Mouse (Mus musculus) MEL (cell line): ENCODE measurements at regions not wholly inside any gene's neighbourhood (a gene's known extent, or its start where the extent isn't known, plus 50 kb on each side); places are given as distances from the start of the nearest gene placed in this dataset.

Experiments used
- DNase-seq: peaks from one replicate; pipeline ENCODE4 v3.0.0; 2011; ENCODE audit warnings: low read depth, low spot score
- H3K27ac ChIP-seq: 2 replicates; pipeline ENCODE4 v1.5.1; 2012; ENCODE audit warnings: low read depth, mild to moderate bottlenecking, control low read depth, low read length, moderate library complexity; ENCODE audit not compliant: control insufficient read depth
- H3K27me3 ChIP-seq, 2 experiments: fragments of 150-350 bp in 1 of 2; sonication (generic) in 1 of 2; 2 replicates each; pipeline ENCODE4 v1.6.1; 2012; ENCODE audit warnings: low read length in 2 of 2, mild to moderate bottlenecking in 2 of 2, improper control_type of control experiment in 1 of 2, moderate library complexity in 1 of 2; ENCODE audit not compliant: insufficient read depth in 2 of 2, control insufficient read depth in 1 of 2
- H3K36me3 ChIP-seq, 2 experiments: 2 replicates each; pipeline ENCODE4 v1.6.1; 2012 to 2014; ENCODE audit warnings: low read length in 2 of 2, improper control_type of control experiment in 1 of 2, inconsistent platforms in 1 of 2, mild to moderate bottlenecking in 1 of 2; ENCODE audit not compliant: insufficient read depth in 2 of 2, control insufficient read depth in 1 of 2
- H3K4me1 ChIP-seq, 2 experiments: fragments of 150-350 bp in 1 of 2; sonication (generic) in 1 of 2; 2 replicates each; pipeline ENCODE4 v1.6.1; 2012; ENCODE audit warnings: low read length in 2 of 2, improper control_type of control experiment in 1 of 2, mild to moderate bottlenecking in 1 of 2; ENCODE audit not compliant: insufficient read depth in 2 of 2, control insufficient read depth in 1 of 2
- H3K4me3 ChIP-seq, 2 experiments: fragments of 150-350 bp in 1 of 2; sonication (generic) in 1 of 2; 2 replicates each; pipeline ENCODE4 v1.5.1; 2012; ENCODE audit warnings: low read depth in 2 of 2, low read length in 2 of 2, mild to moderate bottlenecking in 2 of 2, moderate library complexity in 2 of 2, control low read depth in 1 of 2, improper control_type of control experiment in 1 of 2; ENCODE audit not compliant: control insufficient read depth in 1 of 2, insufficient read depth in 1 of 2
- H3K79me2 ChIP-seq: 2 replicates; pipeline ENCODE4 v1.6.1; 2012; ENCODE audit warnings: mild to moderate bottlenecking, low read length, moderate library complexity; ENCODE audit not compliant: control insufficient read depth, poor library complexity, insufficient read depth
- H3K9ac ChIP-seq: 2 replicates; pipeline ENCODE4 v1.6.1; 2012; ENCODE audit warnings: low read depth, mild to moderate bottlenecking, control low read depth, low read length, moderate library complexity; ENCODE audit not compliant: control insufficient read depth, poor library complexity, severe bottlenecking
- H3K9me3 ChIP-seq: fragments of 150-350 bp; sonication (generic); replicated peaks from 2 replicates; pipeline ENCODE4 v1.6.1; 2012; ENCODE audit warnings: mild to moderate bottlenecking, low read length, improper control_type of control experiment, moderate library complexity; ENCODE audit not compliant: insufficient read depth
- BHLHE40 ChIP-seq: IDR thresholded peaks from 2 replicates; pipeline ENCODE4 v1.6.1; 2012; ENCODE audit warnings: low read depth, mild to moderate bottlenecking, inconsistent platforms, low read length, improper control_type of control experiment, borderline replicate concordance
- CHD1 ChIP-seq: IDR thresholded peaks from 2 replicates; pipeline ENCODE4 v1.6.1; 2012; ENCODE audit warnings: low read depth, mild to moderate bottlenecking, inconsistent platforms, low read length, improper control_type of control experiment
- CHD2 ChIP-seq: IDR thresholded peaks from 2 replicates; pipeline ENCODE4 v1.6.1; 2011; ENCODE audit warnings: low read length, improper control_type of control experiment
- ELF1 ChIP-seq: IDR thresholded peaks from 2 replicates; pipeline ENCODE4 v1.6.1; 2014; ENCODE audit warnings: low read depth, mild to moderate bottlenecking, inconsistent platforms, low read length, improper control_type of control experiment, moderate library complexity
- ETS1 ChIP-seq: IDR thresholded peaks from 2 replicates; pipeline ENCODE4 v1.6.1; 2012; ENCODE audit warnings: low read depth, mild to moderate bottlenecking, inconsistent platforms, low read length, improper control_type of control experiment, moderate library complexity
- GATA1 ChIP-seq: IDR thresholded peaks from 2 replicates; pipeline ENCODE4 v1.6.1; 2011; ENCODE audit warnings: low read depth, low read length, improper control_type of control experiment
- HCFC1 ChIP-seq: IDR thresholded peaks from 2 replicates; pipeline ENCODE4 v1.6.1; 2012; ENCODE audit warnings: low read depth, mild to moderate bottlenecking, inconsistent platforms, low read length, improper control_type of control experiment, moderate library complexity
- JUND ChIP-seq: IDR thresholded peaks from 2 replicates; pipeline ENCODE4 v1.6.1; 2011; ENCODE audit warnings: low read depth, mild to moderate bottlenecking, improper control_type of control experiment, low read length
- MAFK ChIP-seq: IDR thresholded peaks from 2 replicates; pipeline ENCODE4 v1.6.1; 2011; ENCODE audit warnings: low read depth, mild to moderate bottlenecking, low read length, improper control_type of control experiment, borderline replicate concordance
- MXI1 ChIP-seq: IDR thresholded peaks from 2 replicates; pipeline ENCODE4 v1.6.1; 2011; ENCODE audit warnings: mild to moderate bottlenecking, low read depth, low read length, improper control_type of control experiment
- NELFE ChIP-seq: IDR thresholded peaks from 2 replicates; pipeline ENCODE4 v1.6.1; 2011; ENCODE audit warnings: low read depth, low read length, improper control_type of control experiment
- NRF1 ChIP-seq: IDR thresholded peaks from 2 replicates; pipeline ENCODE4 v1.6.1; 2014; ENCODE audit warnings: low read depth, mild to moderate bottlenecking, inconsistent platforms, low read length, improper control_type of control experiment, moderate library complexity; ENCODE audit not compliant: poor library complexity, insufficient read depth, severe bottlenecking
- POLR2A ChIP-seq, 2 experiments: IDR thresholded peaks; 2 replicates each; pipeline ENCODE4 v1.6.1; 2011 to 2012; ENCODE audit warnings: low read length in 2 of 2, mild to moderate bottlenecking in 2 of 2, control low read depth in 1 of 2, improper control_type of control experiment in 1 of 2, low read depth in 1 of 2, moderate library complexity in 1 of 2; ENCODE audit not compliant: control insufficient read depth in 1 of 2, insufficient read depth in 1 of 2, poor library complexity in 1 of 2
- POLR2AphosphoS5 ChIP-seq: IDR thresholded peaks from 2 replicates; pipeline ENCODE4 v1.6.1; 2012; ENCODE audit warnings: low read depth, borderline replicate concordance, mild to moderate bottlenecking, inconsistent platforms, low read length, moderate library complexity, mixed read lengths
- SMC3 ChIP-seq: IDR thresholded peaks from 2 replicates; pipeline ENCODE4 v1.6.1; 2011; ENCODE audit warnings: low read depth, low read length, improper control_type of control experiment
- TAL1 ChIP-seq: IDR thresholded peaks from 2 replicates; pipeline ENCODE4 v1.6.1; 2012; ENCODE audit warnings: mild to moderate bottlenecking, inconsistent platforms, low read length, moderate library complexity, mixed read lengths
- UBTF ChIP-seq: IDR thresholded peaks from 2 replicates; pipeline ENCODE4 v1.6.1; 2012; ENCODE audit warnings: low read depth, mild to moderate bottlenecking, inconsistent platforms, low read length, improper control_type of control experiment, moderate library complexity, borderline replicate concordance; ENCODE audit not compliant: insufficient read depth
- USF1 ChIP-seq: IDR thresholded peaks from 2 replicates; pipeline ENCODE4 v1.6.1; 2014; ENCODE audit warnings: low read depth, mild to moderate bottlenecking, inconsistent platforms, low read length, improper control_type of control experiment, moderate library complexity
- USF2 ChIP-seq, 2 experiments: IDR thresholded peaks; 2 replicates each; pipeline ENCODE4 v1.6.1; 2011 to 2012; ENCODE audit warnings: improper control_type of control experiment in 2 of 2, low read length in 2 of 2, borderline replicate concordance in 1 of 2, inconsistent platforms in 1 of 2, low read depth in 1 of 2, mild to moderate bottlenecking in 1 of 2; ENCODE audit not compliant: insufficient read depth in 1 of 2
- ZC3H11A ChIP-seq: IDR thresholded peaks from 2 replicates; pipeline ENCODE4 v1.6.1; 2012; ENCODE audit warnings: low read depth, mild to moderate bottlenecking, inconsistent platforms, low read length, improper control_type of control experiment
- ZKSCAN1 ChIP-seq: IDR thresholded peaks from 2 replicates; pipeline ENCODE4 v1.6.1; 2012; ENCODE audit warnings: low read depth, mild to moderate bottlenecking, inconsistent platforms, low read length, improper control_type of control experiment, moderate library complexity
- ZMIZ1 ChIP-seq: IDR thresholded peaks from 2 replicates; pipeline ENCODE4 v1.6.1; 2012; ENCODE audit warnings: low read depth, mild to moderate bottlenecking, inconsistent platforms, low read length, improper control_type of control experiment, moderate library complexity

DNA sequence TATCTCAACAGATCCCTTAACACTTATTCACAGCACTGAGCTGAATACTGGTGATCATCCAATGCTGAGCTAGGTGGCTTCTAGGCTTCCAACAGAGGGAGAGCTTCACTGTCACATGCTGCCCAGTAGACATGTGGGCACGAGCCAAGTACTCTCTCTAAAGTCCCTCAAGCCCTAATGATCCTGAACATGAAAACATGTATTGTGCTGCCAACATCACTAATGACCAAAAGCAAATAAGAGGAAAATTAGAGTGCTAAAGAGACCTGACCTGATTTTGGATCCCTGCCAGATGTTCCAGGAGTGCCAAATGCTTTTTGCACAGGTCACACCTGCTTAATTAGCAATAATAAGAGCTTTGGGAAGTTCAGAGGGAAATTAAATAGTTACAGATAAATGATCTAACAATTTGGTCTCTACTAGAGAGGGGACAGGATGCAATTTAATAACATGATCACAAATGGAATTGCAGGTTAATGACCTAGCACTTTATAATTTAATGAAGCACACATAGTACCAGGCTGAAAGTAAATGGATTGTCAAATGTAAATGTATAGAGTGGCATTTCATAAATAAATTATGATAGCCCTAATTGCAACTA lies 215.6 kb upstream of the Ins1 start:
- Histone ChIP-seq H3K4me3 (no peak overlapping the region), H3K9me3 (no peaks in the 10 kb centered on the region), H3K4me1 (no peaks in the 10 kb centered on the region), H3K27ac (no peak overlapping the region), H3K9ac (no peak overlapping the region)
- DNase-seq: no peak
- TF ChIP-seq HCFC1 (no peak), USF1 (no peak), USF2 (IDR thresholded peaks at IDR 0.05; ENCODE audit: borderline replicate concordance in 1 of 2, insufficient read depth in 1 of 2, low read depth in 1 of 2, low read length in 2 of 2) (no peak), BHLHE40 (no peak), ETS1 (no peak), NELFE (no peak), MXI1 (no peak), POLR2AphosphoS5 (no peak), ZMIZ1 (no peak), SMC3 (no peak), JUND (no peak), CHD2 (no peak), CHD1 (no peak), NRF1 (no peak), ELF1 (no peak), UBTF (no peak)
- TF ChIP-seq, all 39 proteins: peak for 0
- Histone ChIP-seq H3K27me3 (no peaks in the 10 kb centered on the region), H3K79me2 (no peaks in the 10 kb centered on the region), H3K36me3 (no peaks in the 10 kb centered on the region)

DNA sequence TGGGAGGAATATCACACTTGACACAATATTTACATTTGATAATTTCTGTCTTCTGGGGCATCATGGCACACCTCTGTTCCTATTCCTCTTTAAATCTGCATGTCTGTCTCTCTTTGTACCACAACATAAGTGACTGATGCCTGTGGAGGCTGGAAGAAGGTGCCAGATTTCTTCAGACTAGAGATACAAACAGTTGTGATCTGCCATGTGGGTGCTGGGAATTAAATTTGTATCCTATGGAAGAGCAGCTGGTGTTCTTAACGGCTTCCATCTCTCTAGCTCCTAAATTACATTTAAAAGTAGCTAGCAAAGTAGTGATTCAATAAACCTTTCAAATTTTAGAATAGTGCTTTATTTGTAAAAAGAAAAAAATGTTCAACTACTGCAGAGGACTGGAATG lies 195.3 kb upstream of the Ins1 start:
- Histone ChIP-seq H3K79me2 (no peaks in the 10 kb centered on the region), H3K9ac (no peak overlapping the region)
- DNase-seq: no peak

More for the DNA sequence above, 195.3 kb upstream of the Ins1 start:
- H3K9me3 ChIP-seq: no peaks in the 10 kb centered on the region
- no peaks in the 10 kb centered on the region for H3K4me1 ChIP-seq
- no peak overlapping the region for H3K27ac ChIP-seq
- no peaks in the 10 kb centered on the region for H3K36me3 ChIP-seq
- H3K27me3 ChIP-seq: no peaks in the 10 kb centered on the region
- H3K4me3 ChIP-seq: no peak overlapping the region
- TF ChIP-seq CHD2 (no peak), MAFK (no peak), ZC3H11A (no peak), TAL1 (no peak), ELF1 (no peak), ETS1 (no peak), POLR2A (IDR thresholded peaks at IDR 0.05; ENCODE audit: control insufficient read depth in 1 of 2, insufficient read depth in 1 of 2, low read depth in 1 of 2, low read length in 2 of 2, poor library complexity in 1 of 2) (no peak), GATA1 (no peak), ZKSCAN1 (no peak)
